Mouse (Mus musculus) E14TG2a.4 (cell line): Measurements from ENCODE around the gene Cog4.

ENCODE experiments used
- CTCF ChIP-seq: conservative IDR thresholded peaks from 2 replicates; pipeline ENCODE4 v1.5.1; 2014; ENCODE audit warnings: low read length
- NANOG ChIP-seq: IDR thresholded peaks from 2 replicates; pipeline ENCODE4 v1.6.1; 2014; ENCODE audit warnings: borderline replicate concordance, low read length, mixed read lengths
- POU5F1 ChIP-seq: IDR thresholded peaks from 2 replicates; pipeline ENCODE4 v1.6.1; 2014; ENCODE audit warnings: low read length, borderline replicate concordance

GRCm38 (mm10) chr8:110894851-110895250, 48.5 kb downstream of the Cog4 start:
- TF ChIP-seq CTCF (no peak), NANOG (no peak), POU5F1 (no peak)
